Mouse (Mus musculus): ENCODE measurements around the gene Ajap1.

Ajap1 gene

DNA sequence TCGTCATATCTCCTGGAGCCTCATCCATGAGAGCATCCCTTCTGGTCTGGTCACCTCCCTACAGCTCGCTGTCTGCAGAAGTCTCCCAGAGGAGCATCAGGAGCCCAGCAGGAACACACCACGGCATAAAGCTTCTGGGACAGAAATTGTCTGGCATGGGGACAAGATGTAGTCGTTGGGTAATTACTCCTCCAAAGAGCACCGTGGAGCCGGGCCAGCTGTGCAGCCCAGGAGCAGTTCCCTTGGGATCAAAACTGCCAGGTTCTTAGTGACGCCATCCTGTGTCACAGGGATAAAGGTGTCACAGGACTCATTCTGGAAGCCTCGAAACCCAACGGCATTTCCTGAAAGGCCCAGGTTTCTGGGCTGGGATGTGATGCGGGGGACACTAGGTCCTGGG, 40.1 kb downstream of the Ajap1 start:
- no peak for DNase-seq

DNA sequence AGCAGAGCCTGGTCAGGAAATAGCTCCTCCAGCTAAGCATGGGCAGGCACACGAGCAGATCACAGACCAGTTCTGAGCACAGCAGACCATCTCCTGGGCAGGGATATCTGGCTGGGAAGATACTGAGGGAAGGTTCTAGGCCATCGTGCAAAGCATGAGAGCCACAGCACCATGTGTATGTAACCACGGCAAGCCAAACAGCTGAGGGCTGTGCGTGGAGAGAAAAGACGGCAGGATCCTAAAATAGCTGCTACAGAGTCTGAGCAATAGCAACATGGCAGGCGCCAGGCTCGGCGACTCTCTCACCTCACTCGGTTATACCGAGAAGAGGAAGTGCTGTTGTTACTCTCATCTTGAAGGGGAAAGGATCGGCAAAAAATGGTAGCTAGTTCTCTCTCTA, 42.7 kb downstream of the Ajap1 start:
- no peak for DNase-seq

DNA sequence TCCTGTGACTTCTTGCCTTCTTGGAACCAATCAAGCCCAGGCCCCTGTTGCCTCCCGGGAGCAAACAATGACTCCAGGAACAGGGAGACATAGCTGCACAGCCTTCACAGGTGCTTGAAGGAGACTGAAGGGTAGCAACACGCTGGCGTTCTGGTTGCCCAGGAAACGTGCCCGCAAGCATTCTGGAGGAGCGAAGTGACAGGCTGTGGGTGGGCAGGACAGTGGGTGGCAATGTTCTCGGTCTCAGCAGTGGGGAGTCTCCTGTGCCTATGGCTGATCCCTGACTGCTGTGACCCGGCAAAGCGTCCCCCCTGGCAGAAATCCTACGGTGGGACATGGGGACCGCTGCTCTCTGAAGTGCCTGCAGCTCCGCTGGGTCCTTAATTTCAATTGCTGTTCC, 43.6 kb downstream of the Ajap1 start:
- no peak for DNase-seq

DNA sequence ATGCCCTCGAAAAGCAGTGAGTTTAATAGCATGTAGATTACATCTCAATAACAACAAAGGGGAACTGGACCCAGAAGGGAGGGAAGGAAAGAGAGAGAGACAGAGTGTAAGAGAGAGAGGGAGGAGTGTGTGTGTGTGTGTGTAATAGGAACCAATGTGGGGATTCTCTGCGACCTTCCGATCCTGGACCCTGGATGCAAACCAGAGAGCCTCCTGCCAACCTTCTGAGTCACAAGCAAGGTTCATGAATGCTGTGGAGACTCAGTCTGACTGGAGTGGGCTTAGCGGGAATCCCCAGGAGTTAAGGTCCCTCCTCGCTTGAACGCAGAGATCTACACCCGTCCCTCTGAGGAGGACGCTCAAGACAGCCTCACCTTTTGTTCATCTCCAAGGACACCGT, 45.4 kb downstream of the Ajap1 start:
- DNase-seq, result no peak

DNA sequence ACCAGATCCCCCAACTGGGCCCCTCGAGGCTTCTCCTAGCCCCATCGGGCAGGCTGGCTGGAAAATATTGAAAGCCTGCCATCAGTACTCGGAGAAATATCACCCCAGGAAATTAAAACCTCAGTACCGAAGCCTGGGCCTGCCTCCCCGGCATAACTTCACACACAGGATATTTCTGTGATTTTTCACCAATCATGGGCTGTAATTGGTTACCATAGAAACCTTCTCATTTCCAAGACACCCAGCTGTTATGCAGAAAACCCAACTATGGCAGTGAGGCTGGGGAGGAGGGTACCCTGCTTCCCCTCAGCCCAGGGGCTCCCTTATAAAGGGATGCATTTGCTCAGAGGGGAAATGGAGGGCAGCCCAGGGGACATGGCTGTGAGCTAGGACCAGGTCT, 46.7 kb downstream of the Ajap1 start:
- DNase-seq, result no peak

DNA sequence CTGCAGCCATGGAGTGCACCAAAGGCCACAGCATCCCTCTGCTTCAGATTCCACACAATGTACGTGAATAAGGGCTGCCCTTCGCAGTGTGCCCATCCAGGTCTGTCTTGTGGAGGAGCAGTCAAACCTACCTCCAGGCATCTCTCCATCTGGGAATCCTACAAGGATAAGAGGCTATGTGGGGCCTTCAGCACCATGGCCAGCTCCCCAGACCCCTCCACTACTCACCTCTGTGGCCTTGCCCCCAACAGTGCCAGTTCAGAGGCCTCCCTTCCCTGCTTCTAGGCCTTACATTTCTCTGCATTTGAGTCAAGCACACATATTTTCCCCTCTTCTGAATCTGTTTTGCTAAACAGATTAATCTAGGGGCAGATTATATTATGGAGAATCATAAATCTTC, 52.6 kb downstream of the Ajap1 start:
- DNase-seq, result no peak

DNA sequence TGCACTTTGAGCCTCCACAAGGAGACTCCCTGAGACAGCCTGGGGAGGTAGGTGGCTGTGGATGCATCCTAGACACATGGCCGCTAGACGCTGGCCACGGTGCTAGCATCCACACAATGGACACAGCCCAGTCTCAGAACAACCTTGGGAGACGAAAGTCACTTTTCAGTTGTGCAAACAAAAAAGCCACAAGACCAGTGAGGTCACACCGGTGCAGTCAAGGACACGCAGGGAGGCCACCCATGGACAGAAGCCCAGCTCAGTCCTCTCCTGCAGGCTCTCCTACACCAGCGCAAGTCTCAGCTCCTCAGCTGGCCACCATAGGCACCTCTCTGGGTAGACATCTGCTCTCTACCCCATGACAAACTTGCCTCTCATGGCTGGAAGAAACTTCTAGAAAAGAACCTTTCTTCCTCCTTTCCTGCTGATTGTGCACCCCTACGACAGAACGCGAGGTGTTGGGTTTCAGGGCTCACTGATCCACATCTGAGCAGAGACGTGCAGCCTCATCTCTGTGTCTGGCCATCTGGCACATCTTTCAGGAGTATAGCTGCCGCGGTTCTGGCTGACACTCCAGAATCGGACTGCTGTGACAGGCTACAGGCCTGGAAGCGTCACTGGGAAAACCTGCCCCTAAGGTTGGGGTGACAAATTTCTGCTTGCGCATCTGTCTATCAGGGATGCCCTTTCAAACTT, 56.5 kb downstream of the Ajap1 start:
- DNase-seq, result no peak

DNA sequence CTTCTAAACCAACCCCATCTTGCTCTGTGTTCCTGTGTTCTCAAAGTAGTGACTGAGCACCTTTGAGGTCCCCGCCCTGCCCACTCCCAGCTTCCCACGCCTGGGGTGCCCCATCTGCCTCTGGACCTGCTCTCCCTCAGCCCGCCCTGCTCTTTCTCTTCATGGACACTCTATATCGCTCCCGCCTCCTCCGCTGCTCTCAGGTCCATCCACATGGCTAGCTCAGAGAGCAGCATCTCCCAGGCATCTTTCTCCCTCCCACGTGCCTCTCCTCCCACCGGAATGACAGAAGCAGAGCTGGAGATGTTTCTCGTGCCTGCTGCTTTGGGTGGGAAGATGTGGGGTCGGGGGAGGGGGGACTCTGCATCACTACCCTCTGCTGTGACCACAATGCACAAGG, 58.3 kb downstream of the Ajap1 start:
- DNase-seq, result no peak

DNA sequence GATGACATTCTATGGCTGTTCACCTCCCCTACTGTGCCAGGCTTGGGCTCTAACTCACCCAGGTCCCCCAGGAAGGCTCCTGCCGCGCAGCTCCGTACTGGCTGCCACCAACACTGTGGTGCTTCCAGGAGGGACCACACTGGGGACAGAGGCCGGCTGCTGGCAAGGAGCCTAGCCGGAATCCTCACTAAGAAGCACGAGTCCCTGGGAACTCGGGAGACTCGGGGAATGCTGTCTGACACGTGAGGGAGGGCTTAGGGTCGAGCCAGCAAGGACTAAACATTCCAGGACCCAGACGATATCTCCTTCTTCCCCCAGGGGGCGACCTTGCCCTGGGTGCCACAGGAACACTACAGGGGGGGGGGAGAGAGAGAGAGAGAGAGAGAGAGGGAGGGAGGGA, 64.7 kb downstream of the Ajap1 start:
- DNase-seq, result peak; percentile 91

DNA sequence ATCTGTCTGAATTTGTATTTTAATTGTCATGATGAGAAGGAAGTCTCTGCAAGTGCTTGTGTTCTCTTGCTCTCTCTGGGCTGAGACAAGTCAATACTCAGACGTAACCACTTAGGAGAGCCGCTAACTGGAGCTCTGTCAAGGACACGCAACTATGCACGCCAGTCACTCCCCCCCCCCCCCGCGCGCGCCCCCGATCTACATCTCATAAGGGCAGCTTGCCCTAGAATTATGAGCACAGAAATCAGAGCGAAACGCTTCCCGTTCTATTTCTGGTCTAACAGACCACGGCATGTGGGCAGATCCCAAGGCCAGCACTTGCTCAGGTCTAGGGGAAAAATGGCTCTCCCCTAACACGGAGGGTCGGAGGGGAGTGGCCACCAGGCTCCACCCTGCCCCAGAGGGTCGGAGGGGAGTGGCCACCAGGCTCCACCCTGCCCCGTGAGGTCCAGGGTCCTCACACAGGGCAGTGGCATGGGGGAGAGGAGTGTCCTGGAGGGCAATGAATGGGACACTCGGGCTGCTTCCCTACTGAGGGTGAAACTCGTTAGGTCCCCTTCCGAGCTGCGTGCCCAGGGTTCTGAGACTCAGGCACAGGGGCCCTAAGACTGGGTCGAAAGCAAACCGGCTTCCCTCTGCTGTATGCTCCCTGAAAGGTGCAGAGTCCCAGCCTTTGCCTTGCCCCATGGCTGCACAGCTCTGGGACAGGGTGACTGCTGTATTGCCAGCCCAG, 65.3 kb downstream of the Ajap1 start:
- no peak for DNase-seq

DNA sequence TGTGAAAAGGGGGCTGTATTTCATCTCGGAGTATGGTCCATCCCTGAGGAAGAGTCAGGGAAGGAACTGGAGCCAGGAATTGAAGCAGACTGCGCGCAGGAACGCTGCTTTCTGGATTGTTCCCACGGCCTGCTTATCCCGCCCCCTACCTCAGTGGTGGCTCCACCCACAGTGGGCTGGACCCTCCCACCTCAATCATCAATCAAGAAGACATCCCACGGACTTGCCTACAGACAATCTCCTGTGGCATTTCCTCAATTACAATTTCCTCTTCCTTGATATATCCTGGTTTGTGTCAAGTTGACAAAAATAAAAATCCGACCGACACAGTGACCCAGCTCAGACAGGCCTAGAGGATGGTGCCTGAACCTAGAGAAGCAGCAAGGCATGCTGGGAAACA, 66.5 kb downstream of the Ajap1 start:
- no peak for DNase-seq

DNA sequence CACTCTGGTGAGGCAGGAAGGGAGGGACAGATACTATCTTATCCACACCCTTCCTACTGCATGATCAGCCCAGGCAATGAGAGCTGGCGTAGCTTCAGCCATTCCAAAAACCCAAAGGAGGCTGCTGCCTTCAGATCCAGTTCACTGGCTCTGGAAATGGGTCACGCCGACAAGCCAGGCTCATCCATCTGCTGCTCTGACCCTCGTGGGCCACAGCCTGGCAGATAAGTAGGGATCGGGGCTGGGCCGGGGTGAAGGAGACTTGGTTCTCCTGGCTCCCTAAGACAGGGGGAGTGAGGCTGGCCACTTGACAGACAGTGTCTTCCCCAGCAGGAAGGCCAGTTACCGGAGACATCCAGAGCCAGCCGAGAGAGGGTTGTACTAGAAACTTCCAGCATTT, 84.2 kb downstream of the Ajap1 start:
- no peak for DNase-seq

DNA sequence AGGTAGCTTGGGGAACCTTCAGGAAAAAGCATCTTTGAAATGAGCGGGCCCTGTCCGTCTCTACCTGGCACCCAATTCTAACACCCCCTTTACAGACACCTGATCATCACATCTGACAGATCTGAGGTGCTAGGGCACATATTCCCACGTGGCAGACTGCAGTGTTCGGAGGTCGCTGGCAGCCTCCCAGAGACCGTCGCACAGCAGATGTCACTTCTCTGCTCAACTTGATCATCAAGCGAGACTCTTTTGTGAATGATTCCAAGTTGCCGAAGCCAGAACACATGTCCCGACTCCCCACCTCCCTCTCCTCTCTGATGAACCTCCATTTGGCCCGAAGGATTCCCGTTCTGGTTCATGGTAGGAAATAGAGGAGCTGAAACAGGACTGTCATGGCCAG, 95.1 kb downstream of the Ajap1 start:
- no peak for DNase-seq

DNA sequence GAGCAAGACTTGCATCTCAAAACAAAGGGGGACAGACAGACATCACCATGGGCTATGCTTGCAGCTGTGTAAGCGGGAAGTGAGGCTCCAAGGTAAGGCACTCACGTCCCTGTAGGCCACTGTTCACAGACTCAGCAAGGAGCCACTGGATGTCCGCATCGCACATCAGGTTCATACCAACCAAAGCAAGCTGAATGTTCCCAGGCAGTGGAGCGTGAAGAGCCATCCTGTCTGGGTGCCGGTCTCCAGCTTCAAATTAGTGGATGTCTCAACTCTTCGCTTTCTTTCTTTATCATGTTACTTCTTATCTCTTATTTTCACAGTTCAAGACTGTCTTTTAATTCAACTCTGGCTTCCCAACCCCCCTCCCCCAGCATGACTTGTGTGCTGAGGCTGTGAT, 101.2 kb downstream of the Ajap1 start:
- no peak for DNase-seq

DNA sequence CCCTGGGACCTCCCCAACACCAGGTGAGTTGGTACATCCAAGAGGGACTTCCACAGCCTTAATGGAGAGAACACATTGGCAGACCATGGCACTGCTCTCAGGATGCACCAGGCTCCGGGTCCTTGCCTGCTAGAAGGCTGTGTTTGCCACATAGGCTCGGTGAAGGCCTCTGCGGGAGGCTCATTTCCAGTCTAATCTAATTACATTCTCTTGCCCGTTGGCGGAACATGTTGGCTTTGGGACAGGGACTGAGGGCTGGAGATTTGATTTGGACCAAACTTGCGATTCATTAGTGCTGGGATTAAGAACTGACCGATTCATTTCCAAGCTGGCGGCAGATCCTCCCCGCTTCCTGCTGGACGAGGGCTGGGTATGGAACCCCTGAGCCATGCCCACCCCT, 101.7 kb downstream of the Ajap1 start:
- no peak for DNase-seq

DNA sequence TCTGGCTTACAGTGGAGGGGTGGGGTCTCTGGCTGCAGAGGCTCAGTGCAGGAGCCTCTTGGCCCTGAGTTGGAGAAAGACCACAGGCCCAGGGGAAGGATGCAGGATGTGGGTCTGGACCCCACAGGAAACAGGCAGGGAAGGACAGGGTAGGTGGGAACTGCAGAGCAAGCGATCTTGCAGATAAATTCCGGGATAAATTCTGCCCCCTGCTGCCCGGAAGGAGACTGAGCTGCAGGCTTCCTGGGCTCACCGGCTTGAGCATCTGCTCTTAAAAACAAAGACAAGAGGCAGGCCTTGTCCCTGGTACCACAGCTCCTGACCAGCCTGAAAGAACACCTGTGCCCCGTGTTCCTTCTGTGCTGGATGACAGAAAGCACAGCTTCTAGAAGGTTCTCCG, 104.6 kb downstream of the Ajap1 start:
- DNase-seq, result no peak

DNA sequence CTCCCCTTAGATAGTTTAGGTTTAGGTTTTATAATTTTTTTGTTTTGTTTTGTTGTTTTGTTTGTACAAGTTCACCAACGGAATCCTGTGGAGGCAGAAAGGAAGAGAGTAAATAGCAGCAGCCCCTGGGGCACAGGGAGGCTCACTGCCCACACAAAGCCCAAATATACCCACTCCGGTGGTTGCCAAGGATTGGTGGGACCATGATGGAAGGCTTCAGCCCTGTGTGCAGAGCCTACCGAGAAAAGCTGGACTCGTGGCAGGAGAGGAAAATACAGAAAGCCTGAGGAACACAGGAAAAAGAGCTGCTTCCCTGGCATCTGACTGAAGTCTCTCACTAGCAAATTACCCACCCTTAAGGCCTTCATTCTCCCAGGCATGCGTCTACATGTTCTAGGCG, 108.4 kb downstream of the Ajap1 start:
- DNase-seq, result no peak

DNA sequence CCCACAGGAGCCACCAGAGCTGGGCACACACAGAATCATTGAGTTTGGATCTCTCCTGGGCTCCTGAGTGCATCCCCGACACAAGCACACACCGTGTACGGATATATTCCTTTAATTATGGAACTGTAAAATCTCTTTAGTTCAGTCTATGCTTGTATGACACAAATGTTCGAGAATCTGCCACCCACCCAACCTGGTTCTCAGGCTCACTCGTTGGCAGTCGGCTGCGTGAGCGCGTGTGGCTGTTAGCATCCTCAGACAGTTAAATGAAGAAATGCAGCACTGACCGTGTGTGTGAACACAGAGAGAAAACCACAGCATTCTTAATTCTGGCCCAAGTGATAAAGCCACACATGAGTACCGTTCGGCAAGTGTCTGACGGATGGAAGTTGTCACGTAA, 109.5 kb downstream of the Ajap1 start:
- DNase-seq, result no peak

DNA sequence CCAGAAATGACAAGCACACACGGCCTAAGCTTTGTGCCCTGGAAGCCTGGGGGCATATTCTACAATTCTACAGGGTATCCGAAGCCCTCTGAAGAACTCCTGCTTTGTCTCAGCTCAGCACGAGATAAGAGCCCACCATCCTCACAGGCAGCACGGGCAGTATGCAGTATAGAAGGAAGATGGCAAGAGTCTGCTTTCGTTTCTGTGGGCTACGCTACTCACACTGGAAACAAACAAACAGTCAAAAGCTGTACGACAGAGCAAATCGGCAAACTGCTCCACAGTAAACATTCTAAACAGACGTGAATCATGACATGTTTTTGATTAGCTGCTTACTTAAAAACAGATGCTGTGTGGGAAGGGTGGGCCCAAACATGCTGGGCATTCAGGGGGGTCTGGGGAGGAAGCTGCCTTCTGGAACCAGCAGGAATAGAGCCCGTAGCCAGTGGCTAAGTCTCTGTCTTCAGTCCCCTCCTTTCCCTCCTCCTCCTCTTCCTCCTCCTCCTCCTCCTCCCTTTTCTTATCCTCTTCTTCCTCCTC, 113.9 kb downstream of the Ajap1 start:
- no peak for DNase-seq

DNA sequence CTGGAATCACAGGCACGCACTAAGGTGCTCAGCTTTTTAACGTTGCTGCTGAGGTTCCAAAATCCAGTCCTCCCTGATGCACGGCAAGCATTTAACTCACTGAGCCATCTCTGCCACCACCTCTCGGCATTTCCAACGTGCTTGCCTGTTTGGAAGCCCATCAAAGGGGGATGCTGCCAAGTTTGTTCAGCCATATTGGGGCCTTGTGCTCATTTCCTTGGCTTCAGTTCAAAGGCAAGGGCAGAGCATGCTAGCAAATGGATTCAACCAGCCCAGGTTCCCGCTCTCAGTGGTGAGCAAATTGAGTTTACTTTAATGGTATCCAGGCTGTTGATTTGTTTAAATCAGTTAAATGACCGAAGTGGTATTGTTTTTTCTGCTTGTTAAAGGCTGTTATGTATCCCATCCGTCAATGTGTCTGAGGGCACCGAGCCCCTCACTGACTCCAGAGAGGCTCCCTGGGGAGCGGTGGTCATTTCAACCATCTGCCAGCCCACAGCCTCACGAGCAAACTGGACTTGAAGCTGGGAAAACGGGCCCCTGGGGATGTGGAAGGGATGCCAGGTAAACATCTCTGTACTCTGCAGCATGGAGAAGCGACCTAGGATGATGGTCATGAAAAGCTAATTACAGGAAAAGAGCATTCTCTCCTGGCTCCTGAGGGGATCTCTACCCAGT, 121.6 kb downstream of the Ajap1 start:
- DNase-seq, result no peak

DNA sequence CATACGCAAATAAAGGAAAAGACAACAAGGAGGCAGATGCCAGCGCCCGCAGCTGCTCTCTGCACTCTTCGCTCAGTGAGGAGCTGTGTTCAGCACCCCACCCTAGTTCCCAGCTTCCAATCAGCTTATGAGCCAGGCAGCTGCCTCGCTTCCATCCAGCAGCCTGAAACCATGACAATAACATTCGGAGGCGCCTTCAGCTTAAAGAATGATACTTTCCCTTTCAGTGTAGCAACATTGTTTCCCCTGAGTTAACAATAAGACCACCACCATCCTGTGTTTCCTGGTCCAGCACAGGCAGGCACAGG, 124.4 kb downstream of the Ajap1 start:
- DNase-seq, result no peak

DNA sequence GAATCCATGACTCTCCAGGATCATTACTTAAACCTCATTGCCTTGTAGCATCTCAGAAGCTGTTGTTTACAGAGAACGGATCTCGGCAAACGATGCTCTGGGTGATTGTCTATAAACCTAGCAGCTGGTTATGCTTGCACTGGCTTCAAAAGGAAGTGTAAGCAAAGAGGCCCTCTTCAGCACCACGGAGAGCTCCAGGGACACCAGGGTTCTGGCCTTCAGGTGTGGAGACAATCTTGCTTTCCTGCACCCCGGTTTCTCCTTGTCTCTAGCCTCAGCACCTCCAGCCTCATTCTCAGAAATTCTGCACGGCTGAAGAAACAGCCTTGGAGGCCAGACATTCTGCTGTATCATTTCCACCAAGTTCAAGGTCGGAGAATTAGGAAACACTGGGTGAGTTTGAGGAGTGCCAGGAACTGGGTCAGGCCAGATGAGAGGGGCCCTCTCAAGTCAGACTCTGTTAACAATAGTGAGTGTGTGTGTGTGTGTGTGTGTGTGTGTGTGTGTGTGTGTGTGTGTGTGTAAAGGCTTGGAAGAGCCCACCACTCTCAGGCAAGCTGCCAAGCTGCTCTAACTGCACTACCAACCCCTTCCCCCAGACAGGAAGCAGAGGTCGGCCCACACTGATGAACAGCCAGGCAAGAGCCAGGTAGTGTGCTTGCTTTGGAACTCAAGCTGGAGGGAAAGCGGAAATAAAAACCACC, 124.9 kb downstream of the Ajap1 start:
- DNase-seq, result no peak

DNA sequence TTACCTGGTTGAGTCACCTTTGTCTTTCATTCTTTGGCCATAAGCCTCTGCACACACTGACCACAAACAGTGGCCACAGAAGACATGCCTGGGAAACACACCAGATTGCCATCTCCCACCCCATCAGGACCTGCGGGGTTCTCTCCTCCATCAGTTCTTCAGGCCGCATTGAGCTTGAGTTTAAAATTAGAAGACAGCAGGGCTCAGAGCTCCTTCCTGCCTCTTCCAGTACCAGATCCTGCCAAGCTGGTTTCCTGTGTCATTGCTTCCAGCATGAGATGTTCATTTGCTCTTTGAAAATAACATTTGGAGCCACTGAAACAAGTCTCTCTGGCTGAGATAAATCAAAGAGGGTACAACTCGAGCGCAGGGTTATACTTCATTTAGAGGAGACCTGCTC, 126.4 kb downstream of the Ajap1 start:
- DNase-seq, result no peak

DNA sequence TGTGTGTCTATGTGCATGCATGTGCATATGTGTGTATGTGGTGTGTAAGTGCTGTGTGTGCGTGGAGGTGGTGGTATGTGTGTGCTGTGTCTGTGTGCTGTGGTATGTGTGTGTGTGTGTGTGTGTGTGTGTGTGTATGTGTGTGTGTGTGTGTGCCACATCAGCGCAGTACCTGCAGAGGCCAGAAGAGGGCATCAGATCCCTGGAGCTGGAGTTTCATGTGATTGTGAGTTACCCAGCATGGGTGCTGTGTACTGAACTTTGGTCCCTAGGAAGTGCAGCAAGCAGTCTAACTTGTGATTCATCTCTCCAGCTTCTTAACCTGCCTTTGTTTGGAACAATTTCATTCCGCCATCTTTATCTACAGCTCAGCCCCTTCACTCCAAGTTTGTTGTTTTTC, 137.6 kb downstream of the Ajap1 start:
- DNase-seq, result no peak
